Mouse (Mus musculus) heart, embryonic 12.5 days (tissue): ENCODE results near the gene Gm20795. TPM values are rescaled to one million over a fixed set of nuclear protein-coding genes. Genes with fewer than 3 reads are reported as not detected.
"Not testable (repeated sequence)": the region's sequence is repeated elsewhere in the genome, so short reads cannot be mapped to it uniquely, and the experiment has no call there.

Experiments
- ATAC-seq: fragments of 200-750 bp; cut with Nextera tagmentation; 2 replicates; pipeline ENCODE4 v1.8.0; 2017; ENCODE audit warnings: moderate TSS enrichment, moderate library complexity; ENCODE audit not compliant: insufficient number of reproducible peaks, low FRiP score
- H3K27ac ChIP-seq: fragments of 300-500 bp; sonication (generic); 2 replicates; pipeline ENCODE4 v1.5.1; 2016; ENCODE audit warnings: mild to moderate bottlenecking, moderate library complexity; ENCODE audit not compliant: poor library complexity, severe bottlenecking
- H3K27me3 ChIP-seq: fragments of 300-500 bp; sonication (generic); replicated peaks from 2 replicates; pipeline ENCODE4 v1.6.1; 2016; ENCODE audit warnings: mild to moderate bottlenecking, moderate library complexity
- H3K36me3 ChIP-seq: fragments of 300-500 bp; sonication (generic); 2 replicates; pipeline ENCODE4 v1.6.1; 2016; ENCODE audit warnings: mild to moderate bottlenecking, moderate library complexity
- H3K4me1 ChIP-seq: fragments of 300-500 bp; sonication (generic); replicated peaks from 2 replicates; pipeline ENCODE4 v1.6.1; 2016; ENCODE audit warnings: mild to moderate bottlenecking
- H3K4me2 ChIP-seq: fragments of 300-500 bp; sonication (generic); 2 replicates; pipeline ENCODE4 v1.6.1; 2016; ENCODE audit warnings: mild to moderate bottlenecking, moderate library complexity
- H3K4me3 ChIP-seq: fragments of 300-500 bp; sonication (generic); 2 replicates; pipeline ENCODE4 v1.5.1; 2016; ENCODE audit warnings: mild to moderate bottlenecking
- H3K9ac ChIP-seq: fragments of 300-500 bp; sonication (generic); 2 replicates; pipeline ENCODE4 v1.6.1; 2016; ENCODE audit warnings: mild to moderate bottlenecking, moderate library complexity
- H3K9me3 ChIP-seq: fragments of 300-500 bp; sonication (generic); replicated peaks from 2 replicates; pipeline ENCODE4 v1.6.1; 2016; ENCODE audit warnings: mild to moderate bottlenecking, moderate library complexity
- WGBS: fragments of 180-500 bp; shearing (Covaris S2); methylation state at CpG from one replicate; pipeline ENCODE4 v1.1.7; 2016; 5-methylcytosine and 5-hydroxymethylcytosine counted together
- polyA plus RNA-seq: library from polyadenylated mRNA; unstranded; fragments of >200 nt; fragmentation: Nextera tagmentation; extraction: Ambion mirVana; gene quantifications from 2 replicates; pipeline ENCODE4 v1.2.1, GENCODE M21; 2016

Gene Gm20795
- polyA plus RNA-seq: not detected in 2 replicates

GRCm38 (mm10) chrY:40804614-40805013 is at the start of gene Gm20795:
Gene Gm20795 (plus strand): TSS chrY:40804914.
- not testable (repeated sequence) for H3K4me2 ChIP-seq, H3K9ac ChIP-seq, H3K4me1 ChIP-seq, H3K27ac ChIP-seq, H3K9me3 ChIP-seq, H3K4me3 ChIP-seq, H3K36me3 ChIP-seq, ATAC-seq, H3K27me3 ChIP-seq

- not testable (repeated sequence) for H3K36me3 ChIP-seq, H3K27ac ChIP-seq, ATAC-seq, H3K4me3 ChIP-seq, H3K4me1 ChIP-seq, H3K4me2 ChIP-seq, H3K9me3 ChIP-seq, H3K27me3 ChIP-seq, H3K9ac ChIP-seq
- no CpG with 5 or more reads among the region's 3 CpGs for whole genome bisulfite sequencing
Measured at GRCm38 (mm10) chrY:40775665-40776064, 29.0 kb upstream of the Gm20795 start, which contains the start of gene Gm21797. Gene Gm21797 (minus strand): TSS chrY:40775765.

Other genes with a start within 250 kb of the Gm20795 start
- not detected in 2 replicates for gene Gm21852, start 152.9 kb upstream of the Gm20795 start, polyA plus RNA-seq
- gene Gm21797, start 29.1 kb upstream of the Gm20795 start, polyA plus RNA-seq: not detected in 2 replicates